Mouse (Mus musculus): Measurements from ENCODE around the gene Sp9.

Sp9 gene

DNA sequence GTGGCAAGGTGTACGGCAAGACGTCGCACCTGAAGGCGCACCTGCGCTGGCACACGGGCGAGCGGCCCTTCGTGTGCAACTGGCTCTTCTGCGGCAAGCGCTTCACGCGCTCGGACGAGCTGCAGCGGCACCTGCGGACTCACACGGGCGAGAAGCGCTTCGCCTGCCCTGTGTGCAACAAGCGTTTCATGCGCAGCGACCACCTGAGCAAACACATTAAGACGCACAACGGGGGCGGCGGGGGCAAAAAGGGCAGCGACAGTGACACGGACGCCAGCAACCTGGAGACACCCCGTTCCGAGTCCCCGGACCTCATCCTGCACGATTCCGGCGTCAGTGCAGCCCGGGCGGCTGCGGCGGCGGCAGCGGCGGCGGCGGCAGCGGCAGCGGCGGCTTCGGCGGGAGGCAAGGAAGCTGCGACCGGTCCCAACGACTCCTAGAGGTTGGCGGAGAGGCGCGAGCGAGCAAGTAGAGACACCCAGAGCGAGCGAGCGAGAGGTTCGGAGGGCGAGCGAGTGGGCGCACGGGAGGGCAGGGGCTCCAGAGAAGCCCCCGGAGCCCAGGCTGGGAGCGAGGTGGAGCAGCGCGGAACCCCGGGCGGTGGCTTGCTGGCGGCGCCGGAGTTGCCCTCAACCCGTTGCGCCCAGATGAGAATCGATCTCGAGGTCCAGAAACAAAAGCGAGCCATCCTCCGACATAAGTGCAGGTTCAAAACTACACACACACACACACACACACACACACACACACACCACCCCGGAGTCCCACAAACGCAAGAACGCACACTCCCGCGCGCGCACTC, 2.6 kb downstream of the Sp9 start:
- peak; percentile 69 for DNase-seq (ENCODE audit: low read depth, low spot score)

DNA sequence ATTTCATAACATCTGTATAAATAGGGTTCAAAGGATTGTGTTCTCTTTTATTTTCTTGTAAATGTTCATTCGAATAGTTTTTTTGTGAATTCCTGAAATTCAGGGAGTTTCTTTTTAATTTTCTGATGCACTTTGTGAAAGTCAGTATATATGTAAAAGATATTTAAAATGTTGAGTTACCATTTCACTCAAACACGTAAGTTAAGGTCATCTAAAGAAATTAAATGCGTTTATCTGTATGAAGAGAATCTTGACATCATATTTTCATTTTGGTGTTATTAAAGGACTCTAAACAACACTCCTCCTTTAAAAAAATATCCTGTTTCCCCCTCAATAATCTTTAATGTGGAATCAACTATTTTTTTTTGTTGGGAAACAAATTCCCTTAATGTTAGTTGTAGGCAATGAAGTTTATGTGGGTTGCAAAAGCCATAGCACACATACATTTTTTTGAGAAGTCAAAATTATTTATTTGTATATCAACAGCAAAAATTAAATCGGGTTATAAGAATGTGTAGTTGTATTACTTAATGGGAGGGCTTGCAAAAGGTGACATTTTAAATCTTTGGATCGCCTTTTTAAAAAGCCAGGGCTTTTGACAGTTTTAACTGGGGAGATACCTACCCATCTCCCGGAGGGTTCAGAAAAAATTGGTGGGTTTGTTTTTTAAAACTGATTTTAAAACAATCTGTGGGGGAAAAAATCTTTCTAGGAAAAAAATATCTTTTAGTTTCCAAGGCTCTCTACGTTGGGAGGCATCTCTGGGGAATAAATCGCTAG, 3.7 kb downstream of the Sp9 start:
- no peak for DNase-seq (ENCODE audit: low read depth, low spot score)

DNA sequence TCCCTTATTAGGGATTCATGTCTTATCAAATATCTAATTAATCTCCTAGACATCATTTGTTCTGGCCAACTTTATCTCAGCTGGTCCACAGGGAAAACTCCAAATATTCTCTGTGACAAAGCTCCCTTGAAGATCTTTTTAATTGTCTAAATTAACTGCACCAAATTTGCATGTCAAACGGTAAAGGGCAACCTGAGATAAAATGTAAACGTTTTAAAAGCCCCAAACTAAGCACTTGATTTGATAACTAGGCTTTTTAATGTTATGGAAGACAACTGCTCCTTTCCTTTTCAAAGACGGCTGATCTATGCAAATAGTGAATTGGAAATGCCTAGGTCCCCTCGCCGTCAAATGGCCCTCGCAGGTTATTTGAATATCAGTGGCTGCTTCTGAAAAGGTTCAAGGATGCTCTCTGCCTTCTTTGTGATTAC, 4.4 kb downstream of the Sp9 start:
- DNase-seq (ENCODE audit: low read depth, low spot score) = peak; percentile 81

DNA sequence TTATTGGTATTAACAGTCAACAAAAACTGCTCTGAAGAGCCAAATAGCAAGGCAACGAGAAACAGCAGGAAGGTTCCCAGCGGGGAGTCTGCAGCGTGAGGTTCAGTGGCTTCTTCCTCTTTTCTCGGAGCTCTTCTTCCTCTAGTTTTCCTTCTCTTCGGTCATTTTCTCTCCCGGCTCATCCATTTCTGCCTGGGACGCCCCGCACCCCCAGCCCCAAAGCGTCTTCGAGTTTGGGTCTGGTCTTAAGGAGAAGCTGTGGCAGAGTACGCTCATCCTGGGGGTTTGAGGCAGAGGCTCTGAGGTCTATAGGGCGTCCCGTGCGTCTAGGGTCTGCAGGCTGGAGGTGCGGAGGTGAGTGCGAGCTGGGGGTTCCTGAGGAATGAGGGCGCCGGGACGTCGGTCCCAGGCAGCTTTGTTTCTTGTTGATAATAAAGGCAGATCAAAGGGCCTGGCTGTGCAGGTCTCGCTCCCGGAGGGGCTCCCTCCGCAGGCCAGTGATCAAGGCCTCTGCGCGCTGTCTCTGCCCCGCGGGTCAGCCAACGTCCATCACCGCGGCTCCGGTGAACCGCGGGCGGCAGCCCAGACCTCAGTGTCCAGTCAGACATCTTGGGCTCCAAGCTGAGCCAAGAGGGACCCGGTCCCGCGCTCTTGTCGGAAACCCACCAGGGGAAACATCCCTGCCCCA, 5.4 kb downstream of the Sp9 start:
- DNase-seq (ENCODE audit: low read depth, low spot score) = peak; percentile 65

DNA sequence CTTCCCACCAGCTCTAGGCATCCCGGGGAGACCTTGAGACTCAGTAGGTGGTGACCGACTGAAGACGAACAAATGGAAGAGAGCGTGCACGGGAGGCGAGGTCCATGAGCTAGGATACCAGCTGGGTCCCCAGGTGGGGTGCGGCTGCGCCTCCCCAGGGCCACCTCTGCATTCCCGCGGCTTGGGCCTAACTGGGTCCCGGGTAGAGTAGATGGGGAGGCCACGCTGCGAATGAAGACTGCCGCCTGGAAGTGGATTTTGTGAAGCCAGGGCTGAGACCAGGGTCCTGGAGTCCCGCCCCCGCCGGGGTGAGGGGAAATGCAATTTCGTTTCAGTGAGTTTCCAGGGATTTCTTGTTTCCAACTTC, 6.0 kb downstream of the Sp9 start:
- peak; percentile 67 for DNase-seq (ENCODE audit: low read depth, low spot score)

DNA sequence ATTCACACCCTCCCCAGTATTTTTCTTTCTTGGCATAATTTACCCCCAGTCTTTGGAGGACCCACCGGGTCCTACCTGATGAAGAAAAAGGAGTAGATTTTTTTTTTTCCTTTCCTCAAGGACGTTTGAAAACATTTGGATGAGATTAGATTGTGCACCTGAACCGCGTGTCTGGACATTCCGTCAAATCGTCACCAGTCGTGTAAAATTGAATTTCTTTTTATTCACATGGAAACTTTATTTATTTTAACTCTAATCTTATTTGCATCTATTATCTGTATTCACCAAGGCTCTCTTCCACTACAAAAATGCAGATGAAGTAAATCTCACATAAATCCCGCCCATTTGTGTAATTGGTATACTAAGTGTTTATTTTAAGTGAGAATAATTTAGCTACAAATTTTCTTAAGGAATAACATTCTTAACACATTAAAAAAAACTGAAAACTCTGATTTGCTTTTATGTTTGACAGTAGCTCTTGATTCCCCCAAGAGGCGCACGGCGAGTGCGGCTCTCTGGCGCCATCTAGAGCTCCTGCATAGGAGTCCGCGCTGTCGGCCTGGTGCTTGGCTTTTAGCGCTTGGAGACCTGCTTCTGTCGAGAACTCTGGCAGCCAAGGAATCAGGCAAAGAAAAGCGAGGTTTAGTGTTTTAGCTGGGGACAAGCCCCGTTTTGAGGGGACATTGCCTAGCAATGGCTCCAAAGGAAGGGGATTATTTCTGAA, 6.6 kb downstream of the Sp9 start:
- peak; percentile 93 for DNase-seq (ENCODE audit: low read depth, low spot score)

DNA sequence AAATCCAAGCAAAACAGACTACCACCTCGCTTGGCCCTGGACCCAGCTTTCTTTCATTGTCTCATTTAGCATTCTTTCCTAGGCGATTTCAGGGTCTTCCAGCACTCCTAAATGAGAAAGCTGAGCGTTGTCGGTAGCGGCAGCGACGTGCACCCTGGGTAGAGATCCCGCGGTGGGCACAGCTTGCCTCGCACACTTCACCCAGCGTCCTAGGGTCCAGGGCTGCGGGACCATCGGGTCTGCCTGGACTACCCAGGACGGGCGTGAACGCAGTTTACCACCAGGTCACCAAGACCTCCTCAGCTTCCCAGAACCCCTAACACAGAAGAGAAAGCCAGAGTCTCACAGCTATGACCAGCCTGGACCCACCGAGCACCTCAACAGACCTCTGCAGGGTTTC, 7.1 kb downstream of the Sp9 start:
- no peak for DNase-seq (ENCODE audit: low read depth, low spot score)

DNA sequence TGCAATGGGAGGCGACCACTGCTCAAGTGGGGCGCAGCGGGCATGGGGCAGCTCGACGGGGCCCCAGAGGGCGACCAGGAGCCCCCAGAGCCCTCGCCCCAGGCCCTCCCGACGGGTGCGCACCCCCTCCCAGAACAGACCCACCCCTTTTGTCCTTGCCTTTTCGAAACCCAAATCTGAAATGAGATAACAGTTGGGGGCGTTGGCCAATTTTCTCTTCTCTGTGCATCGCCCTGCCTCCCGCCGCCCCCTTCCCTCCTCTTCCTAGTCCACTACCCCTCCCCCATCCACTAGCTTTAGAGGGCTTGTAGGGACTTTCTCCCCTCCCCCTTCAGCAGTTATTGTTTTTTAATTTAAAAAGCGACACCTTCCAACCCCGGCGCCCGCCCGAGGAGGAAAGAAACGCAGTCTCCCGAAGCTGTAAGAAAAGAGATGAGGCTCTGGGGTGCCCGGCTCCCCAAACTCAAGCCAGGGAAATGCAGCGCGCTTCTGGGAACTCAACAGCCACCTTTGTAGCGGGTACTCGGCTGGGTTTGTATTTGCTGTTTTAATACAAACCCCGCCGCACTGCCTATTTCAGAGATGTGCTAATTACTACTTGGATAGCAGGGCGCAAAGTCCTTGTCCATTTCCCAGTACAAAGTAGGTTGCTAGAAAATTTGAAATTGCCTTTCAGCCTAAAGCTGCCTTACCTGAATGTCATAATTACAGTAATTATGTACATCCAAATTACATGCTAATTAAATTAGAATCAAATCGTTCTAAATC, 7.7 kb downstream of the Sp9 start:
- DNase-seq (ENCODE audit: low read depth, low spot score) = peak; percentile 53

DNA sequence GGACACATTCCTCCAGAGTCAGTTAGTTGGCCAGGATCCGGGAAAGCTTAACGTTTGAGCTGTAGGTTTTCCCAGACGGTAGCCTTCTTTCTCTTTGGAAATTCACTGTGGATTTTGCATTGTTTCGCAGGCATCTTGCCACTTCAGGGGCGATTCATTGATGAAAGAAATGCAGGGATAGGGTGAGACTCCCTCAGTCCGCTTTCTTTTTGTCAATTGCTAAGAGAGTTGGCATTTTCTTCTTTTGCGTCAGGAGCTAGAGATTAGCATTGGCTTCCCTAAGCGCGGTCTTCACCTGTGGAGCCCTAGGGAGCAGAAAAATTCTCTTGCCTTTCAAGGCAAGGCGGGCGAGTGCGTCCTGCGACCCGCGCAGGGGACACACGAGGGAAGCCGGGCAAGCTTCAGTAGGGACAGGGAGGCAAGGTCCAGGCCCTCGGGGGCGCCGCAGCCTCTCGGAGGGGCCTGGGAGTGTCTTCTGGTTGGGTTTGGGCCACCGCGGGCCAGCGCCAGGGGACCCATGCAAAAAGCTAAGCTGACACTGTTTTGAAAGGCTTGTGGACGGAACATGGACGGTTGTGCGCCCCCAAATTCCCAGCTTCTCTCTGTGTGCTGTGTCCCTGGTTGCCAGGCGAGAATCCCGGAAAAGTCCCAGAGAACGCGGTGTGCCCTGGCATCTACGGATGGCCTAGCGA, 8.8 kb downstream of the Sp9 start:
- peak; percentile 21 for DNase-seq (ENCODE audit: low read depth, low spot score)

DNA sequence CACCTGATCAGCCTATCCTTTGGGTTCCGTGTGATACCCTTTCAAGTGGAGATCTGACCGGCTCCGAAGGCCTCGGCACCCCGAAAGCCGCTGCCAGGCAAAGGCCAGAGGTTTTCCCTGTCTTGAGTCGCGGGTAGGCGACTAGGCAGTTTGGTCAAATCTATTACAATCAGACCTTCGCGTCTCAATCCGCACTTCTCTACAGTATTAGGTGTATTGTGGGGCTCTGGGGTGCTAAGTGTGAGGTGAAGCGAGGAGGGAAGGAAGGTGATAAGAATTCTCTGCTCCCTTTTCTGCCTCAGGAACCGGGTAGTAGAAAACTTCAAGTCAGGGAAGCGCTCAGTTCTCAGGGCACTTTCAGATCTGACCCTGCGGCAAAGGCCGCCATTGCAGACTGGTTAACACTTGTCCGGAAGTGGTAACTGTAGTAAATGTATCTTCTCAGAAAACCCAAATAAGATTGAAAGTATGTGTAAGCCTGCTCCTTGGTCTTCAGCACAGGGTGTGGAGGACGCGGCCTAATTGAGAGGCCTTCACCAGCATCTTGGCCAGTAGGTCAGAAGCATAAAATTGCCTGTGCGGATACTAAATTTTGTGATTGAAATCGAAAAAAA, 9.4 kb downstream of the Sp9 start:
- DNase-seq (ENCODE audit: low read depth, low spot score) = peak; percentile 31

DNA sequence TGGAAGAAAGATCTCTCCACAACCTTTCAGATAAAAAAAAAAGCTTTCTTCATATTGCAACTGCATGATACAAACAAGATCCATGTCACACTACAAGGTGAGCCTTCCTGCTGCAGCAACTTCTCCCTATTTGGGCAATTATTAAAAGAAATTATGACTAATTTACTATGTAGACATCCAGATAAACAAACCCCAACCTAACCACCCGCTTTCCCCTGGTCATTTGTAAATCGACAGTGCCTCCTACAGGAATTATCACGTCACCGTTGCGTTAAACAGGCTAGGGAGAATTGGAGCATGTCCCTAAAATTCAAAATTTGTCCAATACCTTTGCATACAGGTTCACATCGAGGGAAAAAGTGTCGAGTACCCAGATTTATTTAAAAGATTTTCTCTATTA, 10.0 kb downstream of the Sp9 start:
- peak; percentile 43 for DNase-seq (ENCODE audit: low read depth, low spot score)

DNA sequence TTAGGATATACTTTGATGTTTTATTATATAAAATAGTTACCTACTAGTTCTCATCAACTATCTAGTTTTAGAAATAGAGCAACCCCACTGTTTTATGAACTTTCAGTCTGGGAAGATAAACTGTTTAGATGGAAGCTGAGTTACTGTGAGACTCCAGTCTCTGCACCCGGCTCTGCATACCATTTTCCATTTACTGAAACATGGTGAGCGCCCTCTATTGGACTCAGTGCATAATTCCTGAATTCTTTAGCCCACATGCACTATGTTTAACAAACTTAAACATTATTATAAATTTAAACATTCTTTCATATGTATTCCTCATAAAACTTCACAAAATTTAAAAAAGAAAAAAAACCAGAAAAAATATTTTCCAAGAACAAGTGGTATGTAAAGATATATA, 13.9 kb downstream of the Sp9 start:
- peak; percentile 69 for DNase-seq (ENCODE audit: low read depth, low spot score)

DNA sequence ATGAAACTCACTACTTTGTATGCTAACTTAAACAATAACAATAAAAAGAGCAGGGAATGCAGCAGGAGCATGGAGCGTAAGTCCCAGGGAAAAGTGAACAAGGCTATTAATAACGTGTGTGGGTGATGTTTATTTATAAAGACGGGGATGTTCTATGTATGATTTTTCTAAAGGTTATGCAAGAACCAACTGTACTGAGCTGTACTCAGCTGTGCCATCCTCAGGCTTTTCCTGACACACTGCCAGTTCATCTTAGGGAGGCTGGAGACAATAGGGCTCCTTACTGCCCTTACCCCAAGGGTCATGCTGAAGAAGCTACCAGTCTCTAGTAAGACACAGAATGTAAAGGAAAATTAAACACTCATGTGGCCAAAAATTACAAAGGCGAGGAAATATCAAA, 19.4 kb downstream of the Sp9 start:
- DNase-seq (ENCODE audit: low read depth, low spot score) = no peak

DNA sequence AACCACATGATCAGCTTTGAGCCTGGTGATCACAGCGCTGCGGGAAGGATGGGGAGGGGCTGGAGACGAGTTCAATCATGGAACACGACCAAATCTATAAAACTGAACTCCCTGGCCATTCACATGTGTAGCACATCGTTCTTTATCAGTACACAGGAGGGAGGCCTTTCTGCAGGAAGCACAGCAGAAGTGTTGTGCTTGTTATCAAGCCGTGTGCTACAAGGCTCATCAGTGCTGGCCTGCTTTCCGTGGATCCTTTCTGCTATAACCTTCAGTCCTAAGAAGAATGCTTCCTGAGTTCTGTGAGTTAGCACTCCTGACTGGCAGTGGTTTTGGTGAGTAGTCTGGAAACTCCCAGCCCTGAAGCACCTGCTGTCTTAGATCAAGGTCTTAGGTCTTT, 23.3 kb downstream of the Sp9 start:
- no peak for DNase-seq (ENCODE audit: low read depth, low spot score)

DNA sequence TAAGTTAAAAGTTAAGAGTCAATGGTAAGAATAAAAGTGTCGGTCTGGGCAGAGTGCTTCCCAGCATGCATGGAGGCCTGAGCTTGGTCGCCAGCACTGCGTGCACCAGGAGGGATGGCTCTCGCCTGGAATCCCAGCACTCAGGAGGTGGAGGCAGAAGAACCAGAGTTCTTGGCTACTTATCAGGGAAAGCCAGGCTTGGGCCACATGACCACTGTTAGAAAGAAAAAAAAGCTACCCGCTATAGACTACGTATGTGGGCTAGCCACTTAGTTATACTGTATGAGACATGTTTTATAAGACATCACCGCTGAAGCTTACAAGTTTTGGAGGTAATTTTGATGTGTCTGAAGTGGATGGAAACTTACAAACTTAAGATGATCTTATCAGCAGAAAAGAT, 26.4 kb downstream of the Sp9 start:
- DNase-seq (ENCODE audit: low read depth, low spot score) = no peak

DNA sequence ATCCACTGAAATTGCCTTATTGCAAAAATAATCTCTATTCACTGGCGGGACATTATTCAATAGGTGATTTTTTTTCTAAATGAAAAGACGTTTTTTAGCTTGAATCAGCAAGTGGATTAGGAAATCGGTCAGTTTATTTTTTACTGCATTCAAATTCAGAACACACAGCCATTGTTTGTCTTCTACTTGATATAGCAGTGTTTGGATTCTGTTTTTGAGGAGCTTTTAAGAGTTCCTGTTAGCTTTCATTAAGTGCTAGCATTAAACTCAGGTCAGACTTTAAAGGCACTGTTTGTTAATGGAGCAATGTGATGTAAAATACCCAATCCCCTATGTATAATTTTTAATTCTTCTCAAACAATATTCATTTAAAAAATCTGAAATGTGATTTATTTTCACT, 27.1 kb downstream of the Sp9 start:
- no peak for DNase-seq (ENCODE audit: low read depth, low spot score)

DNA sequence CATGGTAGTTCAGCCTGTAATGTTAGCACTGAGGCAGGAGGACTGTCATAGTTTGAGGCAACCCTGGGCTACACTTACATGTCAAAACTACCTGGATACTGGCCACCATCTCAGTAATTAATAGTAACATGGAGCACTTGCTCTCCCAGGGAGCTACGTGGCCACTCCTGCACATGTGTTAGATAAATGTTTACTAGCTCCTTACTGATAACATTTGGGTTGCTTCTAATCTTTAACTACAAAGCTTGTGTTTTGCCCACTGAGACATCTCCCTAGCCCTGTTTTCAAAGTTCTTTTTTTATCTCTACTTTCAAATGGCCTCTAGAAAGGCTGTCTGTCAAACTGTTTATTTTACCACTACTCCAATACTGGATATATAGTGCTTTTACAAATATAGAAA, 30.3 kb downstream of the Sp9 start:
- DNase-seq (ENCODE audit: low read depth, low spot score) = no peak

DNA sequence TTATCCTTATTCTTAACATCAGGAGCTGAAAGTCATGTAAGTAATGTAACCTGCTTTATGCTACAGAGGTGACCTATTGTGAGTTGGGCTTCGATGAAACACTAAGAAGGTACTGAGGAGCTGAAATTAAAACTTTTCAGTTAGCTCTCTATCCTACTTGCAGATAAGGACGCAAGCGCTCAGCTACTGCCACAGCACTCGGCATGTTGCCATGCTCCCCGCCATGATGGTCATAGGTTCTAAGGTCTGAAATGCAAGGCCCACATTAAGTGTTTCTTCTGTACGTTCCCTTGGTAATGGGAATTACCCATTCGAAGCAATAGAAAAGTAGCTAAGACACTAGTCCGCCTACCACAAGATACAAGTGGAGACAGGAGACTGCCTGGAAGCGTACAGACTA, 31.0 kb downstream of the Sp9 start:
- no peak for DNase-seq (ENCODE audit: low read depth, low spot score)

DNA sequence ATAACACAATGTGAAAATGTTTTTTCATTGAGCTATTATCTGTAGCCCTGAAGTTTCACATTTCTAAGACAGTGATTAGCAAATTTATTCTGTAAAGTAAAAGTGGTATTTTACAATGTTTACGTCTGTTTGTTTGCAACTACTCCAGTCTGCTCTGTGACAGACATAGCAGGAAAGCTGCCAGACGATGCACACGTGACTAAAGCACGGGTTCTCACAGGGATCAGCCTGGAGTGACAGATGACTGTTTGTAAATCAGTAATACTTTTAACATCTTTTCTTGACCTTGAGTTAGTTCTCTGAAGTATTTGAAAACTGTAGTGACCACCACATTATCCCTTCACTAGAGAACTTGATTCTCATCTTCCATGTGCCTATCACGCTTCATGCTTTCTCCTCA, 32.8 kb downstream of the Sp9 start:
- DNase-seq (ENCODE audit: low read depth, low spot score) = no peak

DNA sequence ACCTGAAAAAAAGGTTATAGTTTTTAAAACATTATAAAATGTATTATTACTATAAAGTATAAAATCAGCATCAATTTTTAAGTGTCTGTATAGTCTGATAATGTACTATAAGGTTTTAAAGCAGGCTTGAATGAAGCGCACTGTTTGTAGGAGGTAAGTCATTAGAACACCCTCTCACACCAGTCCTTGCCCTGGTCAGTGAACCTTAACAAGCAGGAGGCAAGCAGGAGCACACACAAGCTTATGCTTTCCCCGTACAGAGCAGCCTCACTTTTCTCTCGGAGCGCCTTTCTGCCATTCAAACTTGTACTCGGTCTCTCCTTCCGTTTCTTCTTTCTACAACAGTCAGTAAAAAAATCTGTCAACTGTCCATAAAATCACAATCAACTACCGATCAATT, 34.3 kb downstream of the Sp9 start:
- no peak for DNase-seq (ENCODE audit: low read depth, low spot score)

All from ES-CJ7 (cell line).